Mouse (Mus musculus) midbrain, embryonic 14.5 days (tissue): ENCODE data around the gene Selenom. TPM values are rescaled to one million over a fixed set of nuclear protein-coding genes. Genes with fewer than 3 reads are reported as not detected.

Experiments
- ATAC-seq: fragments of 200-750 bp; cut with Nextera tagmentation; 2 replicates; pipeline ENCODE4 v1.8.0; 2017; ENCODE audit warnings: moderate number of reproducible peaks, moderate library complexity; ENCODE audit not compliant: low FRiP score, low TSS enrichment
- DNase-seq: peaks from one replicate; pipeline ENCODE4 v3.0.0-alpha.2; 2015
- H3K27ac ChIP-seq: fragments of 300-500 bp; sonication (generic); replicated peaks from 2 replicates; pipeline ENCODE4 v1.5.1; 2014; ENCODE audit warnings: mild to moderate bottlenecking, low read depth, low read length, moderate library complexity
- H3K27me3 ChIP-seq: fragments of 300-500 bp; sonication (generic); 2 replicates; pipeline ENCODE4 v1.6.1; 2014; ENCODE audit warnings: low read length, control low read depth, mixed read lengths; ENCODE audit not compliant: control insufficient read depth, insufficient read depth
- H3K36me3 ChIP-seq: fragments of 300-500 bp; sonication (generic); 2 replicates; pipeline ENCODE4 v1.6.1; 2014; ENCODE audit warnings: low read length, control low read depth; ENCODE audit not compliant: control insufficient read depth, insufficient read depth
- H3K4me1 ChIP-seq: fragments of 300-500 bp; sonication (generic); 2 replicates; pipeline ENCODE4 v1.6.1; 2014; ENCODE audit warnings: mild to moderate bottlenecking, antibody characterized with exemption, low read length, control low read depth; ENCODE audit not compliant: control insufficient read depth, insufficient read depth
- H3K4me2 ChIP-seq: fragments of 300-500 bp; sonication (generic); 2 replicates; pipeline ENCODE4 v1.6.1; 2014; ENCODE audit warnings: mild to moderate bottlenecking, low read length, moderate library complexity
- H3K4me3 ChIP-seq: fragments of 300-500 bp; sonication (generic); replicated peaks from 2 replicates; pipeline ENCODE4 v1.5.1; 2014; ENCODE audit warnings: low read depth, low read length
- H3K9ac ChIP-seq: fragments of 300-500 bp; sonication (generic); replicated peaks from 2 replicates; pipeline ENCODE4 v1.6.1; 2014; ENCODE audit warnings: mild to moderate bottlenecking, low read length, moderate library complexity
- H3K9me3 ChIP-seq: fragments of 300-500 bp; sonication (generic); 2 replicates; pipeline ENCODE4 v1.6.1; 2016; ENCODE audit warnings: low read length, control low read depth, mixed read lengths; ENCODE audit not compliant: control insufficient read depth
- WGBS: fragments of 180-500 bp; shearing (Covaris S2); extraction: QIAGEN DNeasy Blood & Tissue Kit; methylation state at CpG from one replicate; pipeline ENCODE4 v1.1.7; 2014; 5-methylcytosine and 5-hydroxymethylcytosine counted together
- polyA plus RNA-seq: library from polyadenylated mRNA; unstranded; fragments of >200 nt; fragmentation: Nextera tagmentation; extraction: Ambion mirVana; gene quantifications from 2 replicates; pipeline ENCODE4 v1.2.1, GENCODE M21; 2014

The Selenom gene
- polyA plus RNA-seq, 1 experiment from 2014 or later = 48.5 TPM

- WGBS = 92% methylated on average over 5 of the region's 5 CpGs
- DNase-seq (no peak), ATAC-seq (no peak)
- Histone ChIP-seq H3K36me3 (no peaks in the 10 kb centered on the region), H3K4me2 (no peak overlapping the region), H3K9ac (no peak overlapping the region), H3K4me3 (no peak overlapping the region), H3K27ac (no peak overlapping the region), H3K4me1 (no peaks in the 10 kb centered on the region), H3K27me3 (no peaks in the 10 kb centered on the region), H3K9me3 (no peaks in the 10 kb centered on the region)
Observed at GRCm38 (mm10) chr11:3489036-3489435, 25.4 kb upstream of the Selenom start.

DNA sequence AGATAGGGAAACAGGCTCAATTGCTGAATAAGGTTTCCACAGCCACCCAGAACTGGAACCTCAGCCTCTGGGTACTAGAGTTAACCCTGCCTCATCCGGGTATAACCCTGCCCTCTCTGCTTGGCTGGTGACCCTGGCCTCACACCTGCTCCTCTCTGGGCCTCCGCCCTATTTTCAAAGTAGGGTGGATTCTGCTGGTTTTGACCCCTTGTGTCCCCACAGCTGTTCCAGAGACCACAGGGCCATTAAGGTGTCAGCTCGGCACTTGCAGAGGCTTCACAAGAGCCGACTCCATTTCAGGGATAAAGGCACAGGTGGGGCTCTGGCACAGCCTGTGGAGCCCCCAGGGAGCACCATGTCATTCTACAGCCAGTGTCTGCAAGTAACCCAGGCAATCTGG lies 21.7 kb upstream of the Selenom start:
- ATAC-seq (no peak), DNase-seq (no peak)
- Histone ChIP-seq H3K27ac (no peak overlapping the region), H3K9ac (no peak overlapping the region), H3K27me3 (no peaks in the 10 kb centered on the region), H3K4me3 (no peak overlapping the region), H3K4me1 (no peaks in the 10 kb centered on the region), H3K36me3 (no peaks in the 10 kb centered on the region), H3K9me3 (no peaks in the 10 kb centered on the region), H3K4me2 (no peak overlapping the region)
- 78% methylated on average over 4 of the region's 4 CpGs for WGBS

DNA sequence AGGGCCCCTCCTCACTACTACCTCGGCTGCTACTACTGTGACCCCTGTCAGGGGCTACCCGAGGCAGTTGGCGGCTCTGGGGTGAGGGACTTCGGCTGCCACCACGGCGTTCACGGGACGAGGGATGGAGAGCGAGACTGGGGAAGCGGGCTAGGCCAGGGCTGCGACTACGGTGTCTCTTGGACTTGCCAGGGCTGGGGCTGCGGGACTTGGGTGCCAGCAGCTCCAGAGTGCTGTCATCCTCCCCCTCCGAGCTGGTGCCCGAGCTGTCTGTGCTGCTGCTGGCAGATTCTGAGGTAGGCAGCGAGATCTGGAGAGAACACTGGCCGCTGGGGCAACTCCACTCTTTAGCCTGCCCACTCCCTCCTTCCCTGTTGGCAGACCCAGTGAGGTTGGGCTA lies 19.6 kb upstream of the Selenom start:
- Histone ChIP-seq H3K27me3 (no peaks in the 10 kb centered on the region), H3K27ac (no peak overlapping the region), H3K4me1 (no peaks in the 10 kb centered on the region), H3K4me2 (no peak overlapping the region), H3K9ac (no peak overlapping the region), H3K9me3 (no peaks in the 10 kb centered on the region), H3K4me3 (no peak overlapping the region), H3K36me3 (no peaks in the 10 kb centered on the region)
- DNase-seq (no peak), ATAC-seq (no peak)
- WGBS = 81% methylated on average over 17 of the region's 17 CpGs

GRCm38 (mm10) chr11:3495496-3495895 lies 19.0 kb upstream of the Selenom start:
- Histone ChIP-seq H3K27ac (no peak overlapping the region), H3K9ac (no peak overlapping the region), H3K9me3 (no peaks in the 10 kb centered on the region), H3K27me3 (no peaks in the 10 kb centered on the region), H3K4me1 (no peaks in the 10 kb centered on the region), H3K4me2 (no peak overlapping the region), H3K4me3 (no peak overlapping the region), H3K36me3 (no peaks in the 10 kb centered on the region)
- DNase-seq = no peak
- no peak for ATAC-seq
- WGBS = 94% methylated on average over 14 of the region's 14 CpGs

DNA sequence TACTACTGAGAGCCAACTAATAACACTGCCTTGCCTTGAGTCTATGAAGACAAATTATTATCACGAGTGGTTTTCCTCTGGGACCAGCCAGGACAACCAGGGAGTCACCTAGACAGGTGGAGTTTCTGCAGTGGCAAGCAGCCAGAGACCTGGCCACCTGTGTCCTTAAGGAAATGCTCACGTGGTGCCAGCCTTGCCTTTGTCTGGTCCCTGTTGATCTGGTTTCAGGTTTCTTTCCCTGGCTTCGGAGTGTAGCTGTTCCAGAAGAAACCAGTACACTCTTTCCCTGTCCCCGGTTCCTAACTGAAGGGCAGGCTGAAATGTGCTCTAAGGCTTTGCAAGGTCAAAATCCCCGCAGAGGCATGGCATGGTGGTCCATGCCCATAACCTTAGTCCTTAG lies 17.7 kb upstream of the Selenom start:
- ATAC-seq (no peak), DNase-seq (no peak)
- H3K4me2 ChIP-seq = no peak overlapping the region
- H3K4me3 ChIP-seq = no peak overlapping the region
- H3K9ac ChIP-seq = no peak overlapping the region
- H3K9me3 ChIP-seq = no peaks in the 10 kb centered on the region
- 65% methylated on average over 5 of the region's 5 CpGs for WGBS
- no peaks in the 10 kb centered on the region for H3K4me1 ChIP-seq
- H3K27me3 ChIP-seq = no peaks in the 10 kb centered on the region
- no peaks in the 10 kb centered on the region for H3K36me3 ChIP-seq
- no peak overlapping the region for H3K27ac ChIP-seq

DNA sequence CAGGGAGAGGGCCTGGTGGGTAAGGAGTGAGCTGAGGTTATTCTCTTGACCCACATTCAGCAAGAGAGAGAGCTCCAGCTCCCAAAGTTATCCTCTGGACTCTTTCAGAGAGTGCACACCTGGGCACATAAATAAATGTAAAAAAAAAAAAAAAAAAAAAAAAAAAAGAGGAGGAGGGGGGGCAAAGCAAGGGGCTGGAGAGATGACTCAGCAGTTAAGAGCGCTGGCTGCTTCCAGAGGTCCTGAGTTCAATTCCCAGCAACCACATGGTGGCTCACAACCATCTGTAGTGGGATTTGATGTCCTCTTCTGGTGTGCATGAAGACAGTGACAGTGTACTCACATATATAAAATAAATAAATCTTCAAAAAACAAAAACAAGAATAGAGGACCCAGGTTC lies 17.2 kb upstream of the Selenom start:
- H3K36me3 ChIP-seq = no peaks in the 10 kb centered on the region
- H3K9ac ChIP-seq = no peak overlapping the region
- ATAC-seq (no peak), DNase-seq (no peak)
- H3K4me2 ChIP-seq = no peak overlapping the region
- H3K4me3 ChIP-seq = no peak overlapping the region
- no peak overlapping the region for H3K27ac ChIP-seq
- H3K9me3 ChIP-seq = no peaks in the 10 kb centered on the region
- no peaks in the 10 kb centered on the region for H3K4me1 ChIP-seq
- no peaks in the 10 kb centered on the region for H3K27me3 ChIP-seq
- WGBS = 96% methylated on average over 1 of the region's 1 CpGs

DNA sequence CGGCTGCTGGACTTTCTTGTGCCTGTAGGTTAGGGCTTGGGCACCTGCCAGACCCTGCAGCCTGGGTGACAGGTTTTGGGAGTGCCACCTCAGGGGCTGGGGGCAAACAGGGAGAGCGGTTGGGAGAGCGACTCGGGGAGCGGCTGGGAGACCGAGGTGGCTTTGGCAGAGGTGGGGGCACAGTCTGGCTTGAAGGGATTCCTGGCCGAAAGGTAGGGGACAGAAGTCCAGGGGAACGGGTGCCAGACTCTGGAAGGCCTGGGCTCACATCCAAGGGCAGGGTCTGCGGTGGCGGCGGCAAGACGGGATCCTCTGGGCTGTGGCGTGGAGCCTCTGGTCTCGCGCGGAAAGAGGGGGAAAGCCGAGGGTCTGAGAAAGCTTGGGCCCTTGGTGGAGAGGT lies 12.4 kb upstream of the Selenom start:
- no peak for DNase-seq
- no peaks in the 10 kb centered on the region for H3K27me3 ChIP-seq
- H3K4me1 ChIP-seq = no peaks in the 10 kb centered on the region
- no peak for ATAC-seq
- H3K9ac ChIP-seq = no peak overlapping the region
- H3K36me3 ChIP-seq = no peaks in the 10 kb centered on the region
- 76% methylated on average over 17 of the region's 17 CpGs for WGBS
- H3K4me2 ChIP-seq = no peak overlapping the region
- no peak overlapping the region for H3K27ac ChIP-seq
- H3K9me3 ChIP-seq = no peaks in the 10 kb centered on the region
- no peak overlapping the region for H3K4me3 ChIP-seq

- Histone ChIP-seq H3K27ac (no peak overlapping the region), H3K9ac (no peak overlapping the region), H3K4me3 (no peak overlapping the region), H3K4me1 (no peaks in the 10 kb centered on the region), H3K4me2 (no peak overlapping the region), H3K9me3 (no peaks in the 10 kb centered on the region), H3K27me3 (no peaks in the 10 kb centered on the region), H3K36me3 (no peaks in the 10 kb centered on the region)
- DNase-seq (no peak), ATAC-seq (no peak)
- 86% methylated on average over 18 of the region's 18 CpGs for WGBS
Observed at GRCm38 (mm10) chr11:3502459-3503072, 11.9 kb upstream of the Selenom start.

- ATAC-seq (no peak), DNase-seq (no peak)
- Histone ChIP-seq H3K9ac (peak overlapping the region; percentile 14; the same call in 1 of the 2 replicates), H3K4me2 (peak overlapping the region; percentile 19), H3K4me1 (no peaks in the 10 kb centered on the region), H3K27ac (no peak overlapping the region), H3K9me3 (no peaks in the 10 kb centered on the region), H3K4me3 (peak overlapping the region; percentile 15), H3K27me3 (no peaks in the 10 kb centered on the region), H3K36me3 (no peaks in the 10 kb centered on the region)
- 68% methylated on average over 11 of the region's 11 CpGs for WGBS
Observed at GRCm38 (mm10) chr11:3503755-3504693, 10.5 kb upstream of the Selenom start.
